Mouse (Mus musculus) liver, embryonic 15.5 days (tissue): ENCODE results near the gene Trmt44. TPM values are rescaled to one million over a fixed set of nuclear protein-coding genes. Genes with fewer than 3 reads are reported as not detected.

Source experiments
- ATAC-seq: fragments of 200-750 bp; cut with Nextera tagmentation; 2 replicates; pipeline ENCODE4 v1.8.0; 2017; ENCODE audit warnings: moderate number of reproducible peaks, mild to moderate bottlenecking, moderate library complexity; ENCODE audit not compliant: insufficient read depth
- H3K27ac ChIP-seq: fragments of 300-500 bp; sonication (generic); replicated peaks from 2 replicates; pipeline ENCODE4 v1.5.1; 2015; ENCODE audit warnings: mild to moderate bottlenecking, inconsistent platforms
- H3K27me3 ChIP-seq: fragments of 300-500 bp; sonication (generic); 2 replicates; pipeline ENCODE4 v1.6.1; 2015; ENCODE audit warnings: mild to moderate bottlenecking, inconsistent platforms
- H3K36me3 ChIP-seq: fragments of 300-500 bp; sonication (generic); replicated peaks from 2 replicates; pipeline ENCODE4 v1.6.1; 2015; ENCODE audit warnings: moderate library complexity, mild to moderate bottlenecking, inconsistent platforms
- H3K4me1 ChIP-seq: fragments of 300-500 bp; sonication (generic); replicated peaks from 2 replicates; pipeline ENCODE4 v1.6.1; 2015; ENCODE audit warnings: inconsistent platforms
- H3K4me2 ChIP-seq: fragments of 300-500 bp; sonication (generic); 2 replicates; pipeline ENCODE4 v1.6.1; 2015; ENCODE audit warnings: moderate library complexity, mild to moderate bottlenecking, inconsistent platforms
- H3K4me3 ChIP-seq: fragments of 300-500 bp; sonication (generic); replicated peaks from 2 replicates; pipeline ENCODE4 v1.5.1; 2015; ENCODE audit warnings: mild to moderate bottlenecking, inconsistent platforms
- H3K9ac ChIP-seq: fragments of 300-500 bp; sonication (generic); 2 replicates; pipeline ENCODE4 v1.6.1; 2015; ENCODE audit warnings: moderate library complexity, mild to moderate bottlenecking, inconsistent platforms
- H3K9me3 ChIP-seq: fragments of 300-500 bp; sonication (generic); replicated peaks from 2 replicates; pipeline ENCODE4 v1.6.1; 2016; ENCODE audit warnings: inconsistent platforms
- WGBS: fragments of 180-500 bp; shearing (Covaris S2); methylation state at CpG from one replicate; pipeline ENCODE4 v1.1.7; 2015; ENCODE audit warnings: mixed read lengths; ENCODE audit not compliant: insufficient replicate concordance; 5-methylcytosine and 5-hydroxymethylcytosine counted together
- polyA plus RNA-seq: library from polyadenylated mRNA; unstranded; fragments of >200 nt; fragmentation: Nextera tagmentation; extraction: Ambion mirVana; gene quantifications from 2 replicates; pipeline ENCODE4 v1.2.1, GENCODE M21; 2015

The Trmt44 gene
- polyA plus RNA-seq, 1 experiment from 2014 or later: 2.6 TPM

- Histone ChIP-seq H3K4me2 (no peak overlapping the region), H3K27me3 (no peaks in the 10 kb centered on the region), H3K4me3 (no peak overlapping the region), H3K9me3 (no peaks in the 10 kb centered on the region), H3K4me1 (no peaks in the 10 kb centered on the region), H3K27ac (no peak overlapping the region), H3K9ac (no peak overlapping the region), H3K36me3 (peaks cover 92% of the 10 kb centered on the region)
- 70% methylated on average over 9 of the region's 9 CpGs for WGBS
- ATAC-seq: no peak
These were observed 9.7 kb downstream of the Trmt44 start for GRCm38 (mm10) chr5:35565217-35565616.

DNA sequence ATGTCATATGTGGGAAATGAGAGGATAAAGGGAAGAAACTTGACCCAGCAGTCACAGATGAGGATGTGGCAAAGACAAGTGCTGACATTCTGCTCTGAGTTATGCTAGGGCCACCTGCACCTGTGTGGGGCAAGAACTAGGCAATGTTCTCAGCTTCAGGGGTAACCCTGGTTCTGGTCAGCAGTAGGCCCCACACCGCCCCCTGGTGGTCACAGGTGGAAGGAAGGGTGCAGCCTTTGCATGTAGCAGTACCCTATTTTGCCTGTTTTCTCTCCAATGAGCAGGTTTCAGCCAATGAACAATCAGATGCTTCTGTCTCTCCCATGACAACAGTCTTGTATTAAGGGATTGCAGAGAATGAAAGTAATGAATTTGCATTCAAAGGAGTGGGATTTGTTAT lies 11.4 kb downstream of the Trmt44 start:
- no peak for ATAC-seq
- H3K4me3 ChIP-seq: no peak overlapping the region
- H3K9me3 ChIP-seq: no peaks in the 10 kb centered on the region
- no peaks in the 10 kb centered on the region for H3K27me3 ChIP-seq
- no peak overlapping the region for H3K27ac ChIP-seq
- no peak overlapping the region for H3K4me2 ChIP-seq
- H3K36me3 ChIP-seq: peaks cover 80% of the 10 kb centered on the region
- no peak overlapping the region for H3K9ac ChIP-seq
- H3K4me1 ChIP-seq: no peaks in the 10 kb centered on the region
- 0% methylated on average over 1 of the region's 1 CpGs for WGBS

DNA sequence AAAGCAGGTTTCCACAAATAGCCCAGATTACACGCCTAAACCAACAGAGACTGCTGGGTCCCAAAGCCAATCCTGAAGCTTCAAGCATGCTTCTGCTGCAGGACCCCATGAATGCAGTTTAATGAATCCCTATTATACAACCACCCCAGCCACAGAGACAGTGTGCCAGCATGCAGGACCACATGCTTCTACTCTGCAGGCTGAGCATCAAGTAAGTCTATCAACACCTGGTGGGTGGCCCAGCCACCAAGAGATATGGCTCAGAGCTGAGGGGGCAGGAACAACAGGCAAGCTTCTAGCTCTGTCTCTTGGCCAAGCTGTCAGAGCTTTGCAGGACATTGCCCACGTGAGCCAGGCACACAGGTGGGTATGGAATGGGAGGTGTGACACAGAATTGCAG lies 12.3 kb downstream of the Trmt44 start:
- no peak overlapping the region for H3K4me2 ChIP-seq
- H3K9me3 ChIP-seq: no peaks in the 10 kb centered on the region
- no peak overlapping the region for H3K4me3 ChIP-seq
- H3K36me3 ChIP-seq: peaks cover 79% of the 10 kb centered on the region
- WGBS: 70% methylated on average over 2 of the region's 2 CpGs
- no peak for ATAC-seq
- H3K27me3 ChIP-seq: no peaks in the 10 kb centered on the region
- no peak overlapping the region for H3K9ac ChIP-seq
- H3K27ac ChIP-seq: no peak overlapping the region
- no peaks in the 10 kb centered on the region for H3K4me1 ChIP-seq

DNA sequence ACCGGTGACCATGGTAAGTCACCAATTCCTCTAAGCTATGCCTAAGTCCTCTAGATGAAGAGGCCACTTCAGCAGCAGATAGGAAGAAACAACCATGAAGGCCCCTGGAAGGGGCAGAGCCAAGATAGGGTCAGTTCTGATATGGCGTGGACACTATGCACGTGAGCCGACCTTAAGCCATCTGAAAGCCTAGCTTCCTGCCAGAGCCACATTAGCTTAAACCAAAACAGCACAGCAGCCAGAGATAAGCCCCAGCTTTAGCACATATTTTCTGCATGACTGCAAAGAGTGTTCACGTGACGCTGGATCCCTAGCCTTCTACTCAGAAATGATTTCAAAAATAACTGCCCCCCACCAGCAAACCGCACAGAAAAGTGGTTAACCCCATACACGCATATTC lies 15.4 kb downstream of the Trmt44 start:
- H3K27me3 ChIP-seq: no peaks in the 10 kb centered on the region
- peaks cover 54% of the 10 kb centered on the region for H3K36me3 ChIP-seq
- H3K9ac ChIP-seq: no peak overlapping the region
- no peaks in the 10 kb centered on the region for H3K9me3 ChIP-seq
- no peaks in the 10 kb centered on the region for H3K4me1 ChIP-seq
- H3K27ac ChIP-seq: no peak overlapping the region
- no peak overlapping the region for H3K4me3 ChIP-seq
- 66% methylated on average over 8 of the region's 8 CpGs for WGBS
- no peak overlapping the region for H3K4me2 ChIP-seq
- no peak for ATAC-seq

DNA sequence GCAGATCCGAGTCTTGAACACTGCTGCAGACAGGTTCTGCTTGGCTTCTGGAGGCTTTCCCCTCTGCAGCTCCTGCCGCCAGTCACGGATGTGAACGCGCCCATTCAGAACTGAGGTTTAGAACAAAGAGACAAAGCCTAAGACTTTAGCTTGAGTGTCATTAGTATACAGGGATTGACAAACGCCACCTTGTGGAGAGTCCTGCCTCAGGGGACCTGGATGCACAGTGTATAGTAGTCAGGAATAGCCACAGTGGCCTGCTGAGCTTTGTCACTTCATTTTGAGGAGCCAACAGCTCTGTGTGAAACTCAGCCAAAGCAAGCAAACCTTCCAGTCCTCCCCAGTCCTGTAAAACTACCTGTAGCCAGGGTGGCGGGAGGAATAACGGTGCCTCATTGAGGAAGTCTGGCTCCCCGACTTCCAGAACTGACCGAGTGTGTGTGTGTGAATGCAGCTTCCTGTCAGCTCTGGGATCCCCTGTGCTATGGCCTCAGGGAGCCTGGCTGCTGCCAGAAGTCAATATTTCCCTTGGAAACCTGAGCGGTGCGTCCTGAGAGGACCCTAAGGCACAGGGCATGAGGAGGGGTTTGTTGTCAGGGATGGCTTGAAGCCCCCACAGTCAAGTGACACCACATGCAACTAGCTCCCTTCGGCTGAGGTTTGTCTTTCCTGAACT lies 16.8 kb downstream of the Trmt44 start:
- no peaks in the 10 kb centered on the region for H3K9me3 ChIP-seq
- H3K27me3 ChIP-seq: no peaks in the 10 kb centered on the region
- ATAC-seq: no peak
- H3K27ac ChIP-seq: no peak overlapping the region
- no peak overlapping the region for H3K4me2 ChIP-seq
- no peak overlapping the region for H3K9ac ChIP-seq
- 72% methylated on average over 13 of the region's 13 CpGs for WGBS
- no peaks in the 10 kb centered on the region for H3K4me1 ChIP-seq
- no peak overlapping the region for H3K4me3 ChIP-seq
- H3K36me3 ChIP-seq: peaks cover 41% of the 10 kb centered on the region

- H3K4me2 ChIP-seq: no peak overlapping the region
- no peak overlapping the region for H3K27ac ChIP-seq
- no peak overlapping the region for H3K4me3 ChIP-seq
- H3K9me3 ChIP-seq: no peaks in the 10 kb centered on the region
- no peak overlapping the region for H3K9ac ChIP-seq
- ATAC-seq: no peak
- H3K36me3 ChIP-seq: peaks cover 24% of the 10 kb centered on the region
- no peaks in the 10 kb centered on the region for H3K27me3 ChIP-seq
- no peaks in the 10 kb centered on the region for H3K4me1 ChIP-seq
- WGBS: 59% methylated on average over 7 of the region's 7 CpGs
These were observed 18.5 kb downstream of the Trmt44 start for GRCm38 (mm10) chr5:35556393-35556792.

DNA sequence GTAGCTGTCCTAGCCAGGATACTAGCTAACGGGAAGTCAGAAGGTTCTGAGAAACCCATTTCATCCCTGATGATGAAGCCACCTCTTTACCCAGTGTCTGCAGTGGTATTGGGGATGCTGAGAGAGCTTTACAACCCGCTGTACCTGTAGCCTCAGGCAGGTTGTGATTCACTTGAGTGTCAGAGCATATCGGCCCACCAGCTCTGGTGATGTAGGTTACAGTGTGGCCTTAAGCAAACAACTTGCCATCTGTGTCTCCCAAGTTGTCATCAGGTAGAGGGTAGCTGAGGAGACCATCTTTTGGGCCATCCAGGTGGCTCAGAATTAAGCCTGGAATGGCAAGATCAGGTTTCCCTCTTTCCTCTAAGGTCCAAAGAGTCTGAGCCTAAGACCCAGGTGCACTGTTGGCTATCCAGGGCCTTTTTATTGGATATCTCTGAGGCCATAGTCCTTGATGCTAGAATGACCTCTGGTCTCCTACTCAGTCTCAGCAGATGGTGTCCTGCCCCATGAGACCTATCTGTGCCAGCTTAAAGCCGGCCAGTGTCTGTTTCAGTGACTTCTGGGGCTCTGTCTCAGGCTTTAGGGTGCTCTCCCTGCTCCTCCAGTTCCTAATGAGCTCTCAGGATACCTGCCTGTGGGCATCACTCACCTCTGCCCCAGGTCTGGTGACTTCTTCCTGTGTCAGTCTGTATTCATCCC lies 21.9 kb downstream of the Trmt44 start:
- Histone ChIP-seq H3K9me3 (no peaks in the 10 kb centered on the region), H3K4me1 (no peaks in the 10 kb centered on the region), H3K4me3 (no peak overlapping the region), H3K27ac (no peak overlapping the region), H3K27me3 (no peaks in the 10 kb centered on the region), H3K4me2 (no peak overlapping the region), H3K9ac (no peak overlapping the region), H3K36me3 (peaks cover 9% of the 10 kb centered on the region)
- WGBS: 68% methylated on average over 4 of the region's 4 CpGs
- ATAC-seq: no peak

GRCm38 (mm10) chr5:35551855-35552837 lies 22.7 kb downstream of the Trmt44 start:
- no peaks in the 10 kb centered on the region for H3K9me3 ChIP-seq
- 41% methylated on average over 7 of the region's 7 CpGs for WGBS
- no peak overlapping the region for H3K4me2 ChIP-seq
- H3K27ac ChIP-seq: no peak overlapping the region
- no peaks in the 10 kb centered on the region for H3K27me3 ChIP-seq
- H3K4me1 ChIP-seq: no peaks in the 10 kb centered on the region
- ATAC-seq: no peak
- no peak overlapping the region for H3K4me3 ChIP-seq
- peaks cover under 1% of the 10 kb centered on the region; the same call in 1 of the 2 replicates for H3K36me3 ChIP-seq
- no peak overlapping the region for H3K9ac ChIP-seq

DNA sequence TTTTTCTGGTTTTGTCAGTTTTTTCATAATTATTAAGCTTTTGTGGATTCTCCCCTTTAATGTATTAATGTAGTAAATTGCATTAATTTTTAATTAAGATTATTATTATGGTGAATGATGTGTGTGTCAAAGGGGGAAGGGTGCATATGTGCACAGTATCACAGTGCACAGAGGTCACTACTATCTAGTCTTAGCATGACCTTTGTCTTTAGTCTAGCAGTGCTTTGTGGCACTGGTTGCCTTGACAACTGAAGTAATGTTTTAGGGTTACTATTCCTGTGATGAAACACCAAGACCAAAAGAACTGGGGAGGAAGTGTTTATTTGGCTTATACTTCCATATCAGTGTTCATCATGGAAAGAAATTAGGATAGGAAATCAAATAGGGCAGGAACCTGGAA lies 28.7 kb downstream of the Trmt44 start:
- Histone ChIP-seq H3K27me3 (no peaks in the 10 kb centered on the region), H3K9ac (no peak overlapping the region)
- ATAC-seq: no peak

GRCm38 (mm10) chr5:35541059-35541790 lies 33.6 kb downstream of the Trmt44 start:
- no peaks in the 10 kb centered on the region for H3K9me3 ChIP-seq
- no peaks in the 10 kb centered on the region for H3K36me3 ChIP-seq
- WGBS: 54% methylated on average over 4 of the region's 4 CpGs
- H3K9ac ChIP-seq: no peak overlapping the region
- no peak overlapping the region for H3K4me3 ChIP-seq
- no peak for ATAC-seq
- no peak overlapping the region for H3K27ac ChIP-seq
- no peaks in the 10 kb centered on the region for H3K4me1 ChIP-seq
- H3K4me2 ChIP-seq: no peak overlapping the region
- no peaks in the 10 kb centered on the region for H3K27me3 ChIP-seq

More for the DNA sequence above, 28.7 kb downstream of the Trmt44 start:
- H3K4me3 ChIP-seq: no peak overlapping the region
- no peak overlapping the region for H3K4me2 ChIP-seq
- no peak overlapping the region for H3K27ac ChIP-seq
- H3K4me1 ChIP-seq: no peaks in the 10 kb centered on the region
- H3K9me3 ChIP-seq: no peaks in the 10 kb centered on the region
- H3K36me3 ChIP-seq: no peaks in the 10 kb centered on the region
